Mouse (Mus musculus): ENCODE results near the gene Smok3a. TPM values are rescaled to one million over a fixed set of nuclear protein-coding genes. Genes with fewer than 3 reads are reported as not detected.

Gene Smok3a
- polyA plus RNA-seq (2015; fragmentation: Illumina TruSeq; extraction: RNeasy Lipid Tissue Mini Kit (QIAGEN cat#74804); ENCODE audit: insufficient read depth, low replicate concordance), result not detected

GRCm38 (mm10) chr5:138020961-138021479, at the start of gene Smok3a, which contains the start of gene Smok3b:
Smok3a (plus strand) TSS chr5:138021261.
Smok3b (plus strand) TSS chr5:138021429.

GRCm38 (mm10) chr5:137981300-137981699, 39.8 kb upstream of the Smok3a start, which contains the start of gene Azgp1:
Azgp1 (plus strand) TSS chr5:137981520.

GRCm38 (mm10) chr5:138052894-138053293, 31.8 kb downstream of the Smok3a start, which contains the start of gene Smok3c:
Smok3c (plus strand) TSS chr5:138053194.

Other genes with a start within 250 kb of the Smok3a start
- gene Ppp1r35, start 242.4 kb upstream of the Smok3a start, polyA plus RNA-seq (2015; fragmentation: Illumina TruSeq; extraction: RNeasy Lipid Tissue Mini Kit (QIAGEN cat#74804); ENCODE audit: insufficient read depth, low replicate concordance), result 5.9 TPM
- 37.2 TPM for gene Mepce, start 233.6 kb upstream of the Smok3a start, polyA plus RNA-seq (2015; fragmentation: Illumina TruSeq; extraction: RNeasy Lipid Tissue Mini Kit (QIAGEN cat#74804); ENCODE audit: insufficient read depth, low replicate concordance)
- 34.2 TPM for gene Zcwpw1, start 233.5 kb upstream of the Smok3a start, polyA plus RNA-seq (2015; fragmentation: Illumina TruSeq; extraction: RNeasy Lipid Tissue Mini Kit (QIAGEN cat#74804); ENCODE audit: insufficient read depth, low replicate concordance)
- gene Pilra, start 185.0 kb upstream of the Smok3a start, polyA plus RNA-seq (2015; fragmentation: Illumina TruSeq; extraction: RNeasy Lipid Tissue Mini Kit (QIAGEN cat#74804); ENCODE audit: insufficient read depth, low replicate concordance), result 50.0 TPM
- 59.4 TPM for gene Pilrb1, start 163.2 kb upstream of the Smok3a start, polyA plus RNA-seq (2015; fragmentation: Illumina TruSeq; extraction: RNeasy Lipid Tissue Mini Kit (QIAGEN cat#74804); ENCODE audit: insufficient read depth, low replicate concordance)
- 53.7 TPM for gene Pilrb2, start 149.4 kb upstream of the Smok3a start, polyA plus RNA-seq (2015; fragmentation: Illumina TruSeq; extraction: RNeasy Lipid Tissue Mini Kit (QIAGEN cat#74804); ENCODE audit: insufficient read depth, low replicate concordance)
- not detected for gene Cyp3a13, start 99.6 kb upstream of the Smok3a start, polyA plus RNA-seq (2015; fragmentation: Illumina TruSeq; extraction: RNeasy Lipid Tissue Mini Kit (QIAGEN cat#74804); ENCODE audit: insufficient read depth, low replicate concordance)
- gene Gjc3, start 58.2 kb upstream of the Smok3a start, polyA plus RNA-seq (2015; fragmentation: Illumina TruSeq; extraction: RNeasy Lipid Tissue Mini Kit (QIAGEN cat#74804); ENCODE audit: insufficient read depth, low replicate concordance), result not detected
- gene Azgp1, start 39.7 kb upstream of the Smok3a start, polyA plus RNA-seq (2015; fragmentation: Illumina TruSeq; extraction: RNeasy Lipid Tissue Mini Kit (QIAGEN cat#74804); ENCODE audit: insufficient read depth, low replicate concordance), result not detected
- not detected for gene Smok3b, start 168 bp downstream of the Smok3a start, polyA plus RNA-seq (2015; fragmentation: Illumina TruSeq; extraction: RNeasy Lipid Tissue Mini Kit (QIAGEN cat#74804); ENCODE audit: insufficient read depth, low replicate concordance)
- not detected for gene Smok3c, start 31.9 kb downstream of the Smok3a start, polyA plus RNA-seq (2015; fragmentation: Illumina TruSeq; extraction: RNeasy Lipid Tissue Mini Kit (QIAGEN cat#74804); ENCODE audit: insufficient read depth, low replicate concordance)
- gene Zkscan1, start 63.8 kb downstream of the Smok3a start, polyA plus RNA-seq (2015; fragmentation: Illumina TruSeq; extraction: RNeasy Lipid Tissue Mini Kit (QIAGEN cat#74804); ENCODE audit: insufficient read depth, low replicate concordance), result 13.1 TPM
- 19.8 TPM for gene Zscan21, start 95.6 kb downstream of the Smok3a start, polyA plus RNA-seq (2015; fragmentation: Illumina TruSeq; extraction: RNeasy Lipid Tissue Mini Kit (QIAGEN cat#74804); ENCODE audit: insufficient read depth, low replicate concordance)
- gene Zfp113, start 134.5 kb downstream of the Smok3a start, polyA plus RNA-seq (2015; fragmentation: Illumina TruSeq; extraction: RNeasy Lipid Tissue Mini Kit (QIAGEN cat#74804); ENCODE audit: insufficient read depth, low replicate concordance), result 13.6 TPM
- 87.2 TPM for gene Cops6, start 139.8 kb downstream of the Smok3a start, polyA plus RNA-seq (2015; fragmentation: Illumina TruSeq; extraction: RNeasy Lipid Tissue Mini Kit (QIAGEN cat#74804); ENCODE audit: insufficient read depth, low replicate concordance)
- 27.2 TPM for gene Ap4m1, start 150.7 kb downstream of the Smok3a start, polyA plus RNA-seq (2015; fragmentation: Illumina TruSeq; extraction: RNeasy Lipid Tissue Mini Kit (QIAGEN cat#74804); ENCODE audit: insufficient read depth, low replicate concordance)
- 78.9 TPM for gene Mcm7, start 151.2 kb downstream of the Smok3a start, polyA plus RNA-seq (2015; fragmentation: Illumina TruSeq; extraction: RNeasy Lipid Tissue Mini Kit (QIAGEN cat#74804); ENCODE audit: insufficient read depth, low replicate concordance)
- 25.7 TPM for gene Taf6, start 166.2 kb downstream of the Smok3a start, polyA plus RNA-seq (2015; fragmentation: Illumina TruSeq; extraction: RNeasy Lipid Tissue Mini Kit (QIAGEN cat#74804); ENCODE audit: insufficient read depth, low replicate concordance)
- gene Cnpy4, start 166.2 kb downstream of the Smok3a start, polyA plus RNA-seq (2015; fragmentation: Illumina TruSeq; extraction: RNeasy Lipid Tissue Mini Kit (QIAGEN cat#74804); ENCODE audit: insufficient read depth, low replicate concordance), result 29.8 TPM
- gene Mblac1, start 173.1 kb downstream of the Smok3a start, polyA plus RNA-seq (2015; fragmentation: Illumina TruSeq; extraction: RNeasy Lipid Tissue Mini Kit (QIAGEN cat#74804); ENCODE audit: insufficient read depth, low replicate concordance), result 1.4 TPM
- gene Nxpe5, start 204.6 kb downstream of the Smok3a start, polyA plus RNA-seq (2015; fragmentation: Illumina TruSeq; extraction: RNeasy Lipid Tissue Mini Kit (QIAGEN cat#74804); ENCODE audit: insufficient read depth, low replicate concordance), result 2.1 TPM
- gene Lamtor4, start 234.2 kb downstream of the Smok3a start, polyA plus RNA-seq (2015; fragmentation: Illumina TruSeq; extraction: RNeasy Lipid Tissue Mini Kit (QIAGEN cat#74804); ENCODE audit: insufficient read depth, low replicate concordance), result 18.6 TPM
- 30.6 TPM for gene BC037034, start 242.8 kb downstream of the Smok3a start, polyA plus RNA-seq (2015; fragmentation: Illumina TruSeq; extraction: RNeasy Lipid Tissue Mini Kit (QIAGEN cat#74804); ENCODE audit: insufficient read depth, low replicate concordance)